Mouse (Mus musculus) CD4-positive, CD25-positive, alpha-beta regulatory T cell, adult 4 months (primary cell): ENCODE measurements around the gene Cct3. TPM values are rescaled to one million over a fixed set of nuclear protein-coding genes. Genes with fewer than 3 reads are reported as not detected.
"Not testable (repeated sequence)": the region's sequence is repeated elsewhere in the genome, so short reads cannot be mapped to it uniquely, and the experiment has no call there.

Experiments
- ATAC-seq: one replicate; pipeline ENCODE4 v1.8.0; 2017
- polyA plus RNA-seq, 2 experiments: library from polyadenylated mRNA; unstranded; fragments of 100-300 nt; shearing (Covaris generic); gene quantifications; one replicate each; pipeline ENCODE4 v1.2.1; 2017

Gene Cct3
- polyA plus RNA-seq, 2 experiments from 2014 or later, result 189 to 216 TPM

GRCm38 (mm10) chr3:88291970-88292369, 4.9 kb upstream of the Cct3 start:
- no peak for ATAC-seq

DNA sequence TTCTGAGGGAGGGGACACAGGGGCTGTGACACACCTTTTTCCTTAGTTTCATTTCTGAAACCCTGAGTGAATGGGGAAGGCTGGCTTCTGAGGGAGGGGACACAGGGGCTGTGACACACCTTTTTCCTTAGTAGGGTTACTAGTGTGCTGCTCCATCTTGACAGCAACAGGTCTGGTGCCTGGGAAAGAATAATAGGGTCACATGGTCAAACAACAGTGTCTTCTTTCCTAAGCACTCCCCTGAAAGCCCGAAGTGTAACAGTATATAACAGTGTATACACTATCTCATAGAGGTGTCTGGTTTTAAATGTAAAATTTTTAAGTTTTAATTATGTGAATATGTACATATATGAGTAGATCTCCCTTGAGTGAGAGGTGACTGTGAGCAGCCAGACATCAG, 1.6 kb upstream of the Cct3 start:
- ATAC-seq, result not testable (repeated sequence)

- no peak for ATAC-seq
These were observed 781 bp upstream of the Cct3 start for GRCm38 (mm10) chr3:88296110-88296560.

- ATAC-seq, result peak; percentile 30
These were observed 470 bp downstream of the Cct3 start for GRCm38 (mm10) chr3:88297321-88297851.

GRCm38 (mm10) chr3:88299172-88299571, 2.3 kb downstream of the Cct3 start:
- no peak for ATAC-seq

- ATAC-seq, result peak; percentile 98
These were observed 28.1 kb downstream of the Cct3 start, which contains the start of gene Glmp for GRCm38 (mm10) chr3:88324951-88325405. TSS of gene Glmp (plus strand) at chr3:88325023.

- ATAC-seq, result no peak
These were observed 32.0 kb downstream of the Cct3 start for GRCm38 (mm10) chr3:88328956-88329355.

DNA sequence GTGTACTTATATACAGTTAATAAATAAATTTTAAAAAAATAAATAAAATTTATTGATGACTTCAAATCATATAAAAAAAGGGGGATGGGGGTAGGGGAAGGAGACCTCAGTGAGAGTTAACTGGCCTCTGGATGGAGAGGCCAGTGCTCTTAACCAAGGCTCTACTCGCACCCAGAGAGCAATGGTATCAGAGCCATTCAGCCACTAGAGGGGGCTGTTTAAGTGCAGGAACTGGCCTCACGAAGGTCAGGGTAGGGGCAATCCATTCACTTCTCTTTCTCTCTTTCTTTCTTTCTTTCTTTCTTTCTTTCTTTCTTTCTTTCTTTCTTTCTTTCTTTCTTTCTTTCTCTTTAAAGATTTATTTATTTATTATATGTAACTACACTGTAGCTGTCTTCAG, 34.4 kb downstream of the Cct3 start:
- ATAC-seq, result no peak

DNA sequence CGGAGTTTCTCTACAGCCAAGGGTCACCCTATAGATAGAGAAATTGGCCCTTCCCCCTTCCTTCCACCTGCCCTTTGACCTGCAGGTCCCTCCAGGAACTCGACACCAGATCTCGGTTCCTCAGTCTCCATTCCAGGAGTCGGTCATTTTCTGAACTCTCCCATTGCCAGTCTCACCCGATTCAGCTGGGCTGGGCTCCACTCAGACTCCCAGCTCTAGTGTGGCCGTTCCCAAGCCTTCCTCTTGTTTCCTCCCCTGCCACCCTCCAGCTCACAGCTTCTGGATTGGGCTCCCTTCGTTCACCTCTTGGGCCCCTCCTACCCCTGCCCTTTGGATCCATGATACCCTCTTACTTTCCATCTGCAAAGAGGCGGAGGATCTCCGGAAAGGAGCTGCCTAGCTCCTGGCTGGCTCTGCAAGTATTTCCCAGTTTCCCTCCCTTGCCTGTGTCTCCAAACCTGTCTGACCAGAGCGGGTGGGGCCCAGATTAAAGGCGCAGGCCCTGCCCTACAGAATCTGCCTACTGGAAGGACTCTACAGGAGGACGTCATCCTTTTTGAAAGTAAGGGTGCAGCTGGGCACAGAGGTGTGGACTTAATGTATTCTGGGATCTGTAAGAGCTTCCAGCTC, 37.2 kb downstream of the Cct3 start:
- ATAC-seq, result no peak

DNA sequence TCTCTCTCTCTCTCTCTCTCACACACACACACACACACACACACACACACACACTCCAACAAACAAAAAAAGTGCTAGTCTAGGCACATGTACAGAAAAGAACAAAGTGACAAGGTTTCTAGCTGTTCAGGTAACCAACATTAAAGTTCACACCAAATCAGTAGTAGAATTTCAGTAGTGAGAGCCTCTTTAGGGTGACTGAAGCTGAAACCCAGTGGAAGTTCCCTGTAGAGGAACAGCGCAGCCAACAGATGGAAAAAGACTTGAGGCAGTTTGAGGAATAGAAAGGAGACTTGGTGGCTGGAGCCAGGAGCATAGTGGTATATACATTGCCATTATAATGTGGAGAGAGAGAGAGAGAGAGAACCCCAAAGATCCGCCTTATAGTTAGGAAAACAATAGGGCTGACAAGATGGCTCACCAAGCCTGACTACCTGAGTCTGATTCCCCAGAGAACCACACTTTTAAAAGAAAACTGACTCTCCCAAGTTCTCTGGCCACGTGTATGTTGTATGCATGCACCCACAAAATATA, 38.1 kb downstream of the Cct3 start:
- no peak for ATAC-seq

GRCm38 (mm10) chr3:88335436-88336053, 38.6 kb downstream of the Cct3 start:
- ATAC-seq, result peak; percentile 7

DNA sequence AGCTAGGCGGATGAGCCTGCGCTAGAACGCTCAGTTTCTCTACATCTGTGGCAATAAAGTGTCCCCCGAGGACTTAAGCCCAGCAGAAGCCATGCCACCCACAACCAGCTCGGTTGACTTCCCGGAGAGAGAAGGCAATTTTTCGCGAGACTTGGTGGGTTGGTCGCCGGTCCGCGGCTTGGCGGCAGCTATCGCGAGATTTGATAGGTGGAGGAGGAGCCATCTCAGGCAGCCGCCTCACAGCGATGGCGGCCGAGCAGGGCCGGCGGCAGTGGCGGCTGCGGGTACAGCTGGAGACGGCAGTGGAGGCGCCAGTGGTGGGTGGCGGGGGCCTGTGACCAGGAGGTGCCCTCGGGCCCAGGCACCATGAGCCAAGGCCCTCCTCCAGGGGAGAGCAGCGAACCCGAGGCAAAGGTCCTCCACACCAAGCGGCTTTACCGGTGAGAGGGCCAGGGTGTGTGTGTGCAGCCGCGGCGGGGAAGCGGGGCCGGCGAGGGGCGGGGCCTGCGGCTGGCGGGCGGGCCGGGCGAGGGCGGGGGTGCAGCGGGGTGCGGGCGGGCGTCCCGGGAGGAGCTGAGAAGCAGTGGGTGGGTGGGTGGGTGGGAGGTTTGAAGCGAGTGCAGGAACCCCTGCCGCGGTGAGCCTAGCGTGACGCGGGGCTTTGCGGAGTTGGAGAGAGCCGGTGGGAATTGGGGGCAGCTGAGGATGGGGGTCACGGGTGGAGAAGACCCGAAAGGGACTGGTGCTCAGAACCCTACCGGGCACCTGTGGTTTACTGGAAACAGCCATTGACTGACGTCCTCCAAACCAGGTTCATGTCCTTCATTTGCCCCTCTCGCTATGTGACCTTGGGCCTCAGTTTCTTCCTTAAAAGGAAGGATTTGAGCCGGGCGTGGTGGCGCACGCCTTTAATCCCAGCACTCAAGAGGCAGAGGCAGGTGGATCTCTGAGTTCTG, 39.4 kb downstream of the Cct3 start, which contains the start of the genes Tmem79 and Smg5:
Gene Tmem79 (minus strand): TSS at position 91 of the 956 bp plus-strand sequence.
Gene Smg5 (plus strand): TSS at position 203 of the 956 bp plus-strand sequence.
- peak; percentile 96 for ATAC-seq

- peak; percentile 26 for ATAC-seq
These were observed 40.6 kb downstream of the Cct3 start for GRCm38 (mm10) chr3:88337367-88338020.

- no peak for ATAC-seq
These were observed 41.4 kb downstream of the Cct3 start for GRCm38 (mm10) chr3:88338316-88338715.

DNA sequence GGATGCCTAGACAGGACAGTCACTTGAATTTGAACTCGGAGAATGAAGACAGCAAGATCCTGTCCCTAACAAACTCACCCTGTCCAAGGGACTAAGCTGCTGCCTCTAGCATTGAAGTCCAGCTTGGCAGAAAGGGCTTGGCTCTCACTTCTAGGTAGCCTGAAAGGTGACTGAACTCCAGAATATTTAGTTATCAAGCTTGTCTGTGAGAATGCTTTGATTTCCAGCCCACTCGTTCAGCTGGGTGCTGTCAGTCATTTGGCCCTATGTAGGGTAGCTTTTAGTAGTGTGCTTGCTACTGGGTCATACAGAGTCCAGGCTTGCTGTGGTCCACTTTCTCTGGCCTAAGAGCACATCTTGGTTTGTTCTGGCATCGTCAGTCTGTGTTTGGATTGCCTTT, 42.1 kb downstream of the Cct3 start:
- no peak for ATAC-seq

DNA sequence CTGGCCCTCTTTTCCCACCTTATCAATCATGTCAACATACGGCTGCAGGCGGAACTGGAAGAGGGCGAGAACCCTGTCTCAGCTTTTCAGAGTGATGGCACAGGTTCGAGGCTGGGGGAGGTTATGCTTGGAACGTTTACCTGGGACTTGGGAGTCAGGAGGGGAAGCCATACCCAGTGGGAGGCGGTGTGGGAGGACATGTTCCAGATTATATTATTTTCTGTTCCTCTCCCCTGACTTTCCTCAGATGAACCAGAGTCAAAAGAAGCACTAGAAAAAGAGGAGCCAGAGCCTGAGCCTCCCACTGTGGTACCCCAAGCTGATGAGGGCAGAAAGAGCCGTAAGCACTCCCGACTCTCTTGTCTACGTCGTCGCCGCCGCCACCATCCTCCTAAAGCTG, 53.8 kb downstream of the Cct3 start:
- no peak for ATAC-seq

GRCm38 (mm10) chr3:88352907-88353306, 56.0 kb downstream of the Cct3 start:
- ATAC-seq, result no peak

GRCm38 (mm10) chr3:88354396-88355165, 57.7 kb downstream of the Cct3 start:
- ATAC-seq, result no peak

- no peak for ATAC-seq
These were observed 62.7 kb downstream of the Cct3 start for GRCm38 (mm10) chr3:88359584-88359983.

DNA sequence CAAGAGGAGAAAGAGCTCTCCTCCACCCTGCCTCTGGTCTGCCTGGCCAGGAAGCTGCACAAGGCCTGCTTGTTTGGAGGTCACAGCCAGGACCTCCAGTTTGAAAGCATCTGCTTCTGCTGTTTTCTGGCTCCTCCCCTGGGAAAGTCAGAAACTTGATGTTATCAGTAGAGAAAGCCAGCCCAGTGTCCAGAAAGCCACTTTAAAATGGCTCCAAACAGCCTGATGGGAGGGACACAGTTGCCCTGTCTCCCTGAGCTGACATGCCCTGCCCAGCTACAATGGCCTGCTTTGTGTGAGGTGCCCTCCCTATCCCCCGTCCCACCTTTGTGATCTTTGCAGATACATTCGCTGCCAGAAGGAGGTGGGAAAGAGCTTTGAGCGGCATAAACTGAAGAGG, 63.1 kb downstream of the Cct3 start:
- ATAC-seq, result no peak

DNA sequence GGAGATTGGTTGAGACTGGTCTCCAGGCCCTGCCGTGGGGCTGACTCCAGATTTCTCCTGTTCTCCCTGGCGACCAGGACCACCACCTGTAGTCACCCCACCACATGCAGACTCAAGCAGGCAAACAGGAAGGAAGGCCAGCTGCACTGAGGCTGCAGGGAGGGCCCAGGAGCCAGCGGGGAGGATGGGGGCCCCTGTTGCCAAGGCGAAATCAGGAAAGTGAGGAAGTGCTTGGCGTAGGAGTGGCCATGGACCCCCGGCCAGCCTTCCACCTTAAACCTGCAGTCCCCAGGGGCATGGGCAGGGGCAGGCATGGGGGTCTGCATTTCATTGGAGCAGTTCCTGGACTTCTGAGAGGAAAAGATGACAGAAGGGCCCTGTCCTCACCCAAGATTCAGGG, 64.2 kb downstream of the Cct3 start:
- ATAC-seq, result no peak
